Mouse (Mus musculus): ENCODE measurements at regions not wholly inside any gene's neighbourhood (a gene's known extent, or its start where the extent isn't known, plus 50 kb on each side); places are given as distances from the start of the nearest gene placed in this dataset.

- Histone ChIP-seq H3K4me3 (replicated peaks) (no peak overlapping the region), H3K4me2 (no peak overlapping the region), H3K9ac (no peak overlapping the region), H3K27me3 (no peaks in the 10 kb centered on the region), H3K36me3 (no peaks in the 10 kb centered on the region), H3K9me3 (replicated peaks) (no peaks in the 10 kb centered on the region), H3K27ac (no peak overlapping the region), H3K4me1 (replicated peaks) (no peaks in the 10 kb centered on the region)
- 67% methylated on average over 9 of the region's 9 CpGs for WGBS (ENCODE audit: insufficient replicate concordance)
- DNase-seq (no peak), ATAC-seq (ENCODE audit: low read depth) (no peak)
Measured at GRCm38 (mm10) chr8:24215510-24216138, 510.0 kb downstream of the Adam3 start.

- H3K4me3 ChIP-seq (replicated peaks), result no peak overlapping the region
- DNase-seq, result no peak
- H3K36me3 ChIP-seq, result no peaks in the 10 kb centered on the region
Measured at GRCm38 (mm10) chr8:24214315-24214714, 511.3 kb downstream of the Adam3 start.

GRCm38 (mm10) chr8:24212216-24213200, 513.1 kb downstream of the Adam3 start:
- Histone ChIP-seq H3K9ac (no peak overlapping the region), H3K9me3 (replicated peaks) (no peaks in the 10 kb centered on the region), H3K4me3 (replicated peaks) (no peak overlapping the region), H3K27me3 (no peaks in the 10 kb centered on the region), H3K4me1 (replicated peaks) (no peaks in the 10 kb centered on the region), H3K36me3 (no peaks in the 10 kb centered on the region), H3K27ac (no peak overlapping the region), H3K4me2 (no peak overlapping the region)
- ATAC-seq (ENCODE audit: low read depth), result no peak
- no peak for DNase-seq
- WGBS (ENCODE audit: insufficient replicate concordance), result 69% methylated on average over 3 of the region's 3 CpGs

More at GRCm38 (mm10) chr8:24214315-24214714, 511.3 kb downstream of the Adam3 start:
- Histone ChIP-seq H3K9ac (no peak overlapping the region), H3K9me3 (replicated peaks) (no peaks in the 10 kb centered on the region), H3K27ac (no peak overlapping the region), H3K4me2 (no peak overlapping the region), H3K27me3 (no peaks in the 10 kb centered on the region), H3K4me1 (replicated peaks) (no peaks in the 10 kb centered on the region)
- no peak for ATAC-seq (ENCODE audit: low read depth)
- WGBS (ENCODE audit: insufficient replicate concordance), result 49% methylated on average over 4 of the region's 4 CpGs

GRCm38 (mm10) chr8:24211091-24211490, 514.6 kb downstream of the Adam3 start:
- Histone ChIP-seq H3K27me3 (no peaks in the 10 kb centered on the region), H3K9me3 (replicated peaks) (no peaks in the 10 kb centered on the region), H3K27ac (no peak overlapping the region), H3K36me3 (no peaks in the 10 kb centered on the region), H3K4me3 (replicated peaks) (no peak overlapping the region), H3K9ac (no peak overlapping the region), H3K4me2 (no peak overlapping the region), H3K4me1 (replicated peaks) (no peaks in the 10 kb centered on the region)
- DNase-seq, result no peak
- 40% methylated on average over 1 of the region's 1 CpGs for WGBS (ENCODE audit: insufficient replicate concordance)
- ATAC-seq (ENCODE audit: low read depth), result no peak
